Mouse (Mus musculus) liver, embryonic 12.5 days (tissue): ENCODE data around the gene Rbm12b1. TPM values are rescaled to one million over a fixed set of nuclear protein-coding genes. Genes with fewer than 3 reads are reported as not detected.
"Not testable (repeated sequence)": the region's sequence is repeated elsewhere in the genome, so short reads cannot be mapped to it uniquely, and the experiment has no call there.

Experiments
- ATAC-seq: fragments of 200-750 bp; cut with Nextera tagmentation; 2 replicates; pipeline ENCODE4 v1.8.0; 2017; ENCODE audit warnings: moderate number of reproducible peaks, mild to moderate bottlenecking, moderate library complexity
- H3K27ac ChIP-seq: fragments of 300-500 bp; sonication (generic); 2 replicates; pipeline ENCODE4 v1.5.1; 2016; ENCODE audit warnings: mild to moderate bottlenecking
- H3K27me3 ChIP-seq: fragments of 300-500 bp; sonication (generic); replicated peaks from 2 replicates; pipeline ENCODE4 v1.6.1; 2016; ENCODE audit warnings: mild to moderate bottlenecking, moderate library complexity
- H3K36me3 ChIP-seq: fragments of 300-500 bp; sonication (generic); 2 replicates; pipeline ENCODE4 v1.6.1; 2016; ENCODE audit warnings: mild to moderate bottlenecking, moderate library complexity
- H3K4me1 ChIP-seq: fragments of 300-500 bp; sonication (generic); 2 replicates; pipeline ENCODE4 v1.6.1; 2016
- H3K4me2 ChIP-seq: fragments of 300-500 bp; sonication (generic); 2 replicates; pipeline ENCODE4 v1.6.1; 2016; ENCODE audit warnings: mild to moderate bottlenecking, moderate library complexity
- H3K4me3 ChIP-seq: fragments of 300-500 bp; sonication (generic); 2 replicates; pipeline ENCODE4 v1.5.1; 2016; ENCODE audit warnings: mild to moderate bottlenecking, moderate library complexity
- H3K9ac ChIP-seq: fragments of 300-500 bp; sonication (generic); 2 replicates; pipeline ENCODE4 v1.6.1; 2016; ENCODE audit warnings: mild to moderate bottlenecking, moderate library complexity
- H3K9me3 ChIP-seq: fragments of 300-500 bp; sonication (generic); replicated peaks from 2 replicates; pipeline ENCODE4 v1.6.1; 2016; ENCODE audit warnings: mild to moderate bottlenecking, moderate library complexity
- WGBS: fragments of 180-500 bp; shearing (Covaris S2); methylation state at CpG from one replicate; pipeline ENCODE4 v1.1.7; 2016; ENCODE audit not compliant: insufficient replicate concordance; 5-methylcytosine and 5-hydroxymethylcytosine counted together
- polyA plus RNA-seq: library from polyadenylated mRNA; unstranded; fragments of >200 nt; fragmentation: Nextera tagmentation; extraction: Ambion mirVana; gene quantifications from 2 replicates; pipeline ENCODE4 v1.2.1, GENCODE M21; 2016

Rbm12b1 gene
- polyA plus RNA-seq: 2.6 and 2.7 TPM in 2 replicates

- H3K27me3 ChIP-seq, H3K9me3 ChIP-seq, H3K36me3 ChIP-seq, H3K4me1 ChIP-seq, H3K27ac ChIP-seq: not testable (repeated sequence)
- H3K9ac ChIP-seq: peak within 1 kb of the TSS; percentile 53
- peak within 1 kb of the TSS; percentile 67 for H3K4me2 ChIP-seq
- 3% methylated on average over 19 of the region's 32 CpGs for WGBS
- peak; percentile 92 for ATAC-seq
- H3K4me3 ChIP-seq: peak within 1 kb of the TSS; percentile 58
Observed at GRCm38 (mm10) chr4:12140141-12140567, at the start of gene Rbm12b1. Gene Rbm12b1 (plus strand): TSS chr4:12140264.

- not testable (repeated sequence) for H3K4me1 ChIP-seq, H3K36me3 ChIP-seq, H3K27me3 ChIP-seq, H3K27ac ChIP-seq, H3K9me3 ChIP-seq
- 11% methylated on average over 27 of the region's 40 CpGs for WGBS
- peak; percentile 91 for ATAC-seq
- Histone ChIP-seq H3K4me3 (peak overlapping the region; percentile 51), H3K4me2 (peak overlapping the region; percentile 62), H3K9ac (peak overlapping the region; percentile 50; the same call in 1 of the 2 replicates)
Observed at GRCm38 (mm10) chr4:12140592-12141062, 563 bp downstream of the Rbm12b1 start.

- not testable (repeated sequence) for H3K4me1 ChIP-seq, H3K4me2 ChIP-seq, H3K27me3 ChIP-seq, H3K4me3 ChIP-seq, ATAC-seq, H3K27ac ChIP-seq, H3K9ac ChIP-seq
- H3K9me3 ChIP-seq: peaks cover 12% of the 10 kb centered on the region; the same call in 1 of the 2 replicates
- 89% methylated on average over 7 of the region's 7 CpGs for WGBS
- H3K36me3 ChIP-seq: peaks cover 11% of the 10 kb centered on the region
Observed at GRCm38 (mm10) chr4:12141516-12141915, 1.5 kb downstream of the Rbm12b1 start.

- Histone ChIP-seq H3K9ac (no peak overlapping the region), H3K27me3 (no peaks in the 10 kb centered on the region), H3K36me3 (peaks cover 29% of the 10 kb centered on the region), H3K9me3 (peaks cover 7% of the 10 kb centered on the region; the same call in 1 of the 2 replicates), H3K4me1 (no peaks in the 10 kb centered on the region), H3K4me2 (no peak overlapping the region), H3K4me3 (no peak overlapping the region), H3K27ac (no peak overlapping the region)
- no peak for ATAC-seq
Observed at GRCm38 (mm10) chr4:12147660-12148059, 7.6 kb downstream of the Rbm12b1 start.

GRCm38 (mm10) chr4:12170986-12171317, 30.9 kb downstream of the Rbm12b1 start:
- ATAC-seq: no peak
- Histone ChIP-seq H3K4me3 (peak overlapping the region; percentile 71), H3K4me1 (peaks cover 13% of the 10 kb centered on the region), H3K27ac (no peak overlapping the region), H3K9me3 (no peaks in the 10 kb centered on the region), H3K9ac (peak overlapping the region; percentile 77), H3K4me2 (peak overlapping the region; percentile 88), H3K27me3 (peaks cover 10% of the 10 kb centered on the region; the same call in 1 of the 2 replicates), H3K36me3 (peaks cover 16% of the 10 kb centered on the region; the same call in 1 of the 2 replicates)
- 27% methylated on average over 9 of the region's 9 CpGs for WGBS

- peak within 1 kb of the TSS; percentile 88 for H3K4me2 ChIP-seq
- H3K4me3 ChIP-seq: peak within 1 kb of the TSS; percentile 71
- under 1% methylated on average over 74 of the region's 74 CpGs for WGBS
- H3K9me3 ChIP-seq: no peaks in the 10 kb centered on the region
- peak; percentile 78 for ATAC-seq
- peak within 1 kb of the TSS; percentile 40; the same call in 1 of the 2 replicates for H3K27ac ChIP-seq
- peaks cover 13% of the 10 kb centered on the region for H3K4me1 ChIP-seq
- H3K36me3 ChIP-seq: peaks cover 12% of the 10 kb centered on the region; the same call in 1 of the 2 replicates
- peak within 1 kb of the TSS; percentile 77 for H3K9ac ChIP-seq
- peaks cover 10% of the 10 kb centered on the region; the same call in 1 of the 2 replicates for H3K27me3 ChIP-seq
Observed at GRCm38 (mm10) chr4:12171318-12172091, 31.4 kb downstream of the Rbm12b1 start, which contains the start of gene Fam92a. Gene Fam92a (minus strand): TSS chr4:12172015.

GRCm38 (mm10) chr4:12178992-12179391, 38.9 kb downstream of the Rbm12b1 start:
- no peak for ATAC-seq
- Histone ChIP-seq H3K36me3 (no peaks in the 10 kb centered on the region), H3K4me3 (no peak overlapping the region), H3K27ac (no peak overlapping the region), H3K9me3 (no peaks in the 10 kb centered on the region), H3K4me2 (no peak overlapping the region), H3K9ac (no peak overlapping the region), H3K27me3 (no peaks in the 10 kb centered on the region), H3K4me1 (no peaks in the 10 kb centered on the region)
- WGBS: 73% methylated on average over 10 of the region's 10 CpGs

Other genes with a start within 250 kb of the Rbm12b1 start
- gene Gm10604, start 159.0 kb upstream of the Rbm12b1 start, polyA plus RNA-seq: 0.19 TPM in 2 replicates
- gene Rbm12b2, start 50.8 kb upstream of the Rbm12b1 start, polyA plus RNA-seq: 5.6 and 5.9 TPM in 2 replicates
- gene Fam92a, start 31.8 kb downstream of the Rbm12b1 start, polyA plus RNA-seq: 26.9 and 29.6 TPM in 2 replicates